Mouse (Mus musculus) cerebellum, adult 8-10 months (tissue): ENCODE measurements around the gene Ptpn14.
A peak's percentile ranks its signal among the peaks of the same experiment; 100 is the strongest.

Experiments used
- DNase-seq: peaks from one replicate; pipeline ENCODE4 v3.0.0; 2022

Gene Ptpn14

GRCm38 (mm10) chr1:189718600-189718999 is 9.5 kb upstream of the Ptpn14 start:
- DNase-seq = no peak

- DNase-seq = no peak
Observed at GRCm38 (mm10) chr1:189726121-189726520, 1.9 kb upstream of the Ptpn14 start.

GRCm38 (mm10) chr1:189727346-189727883 is 653 bp upstream of the Ptpn14 start:
- DNase-seq = no peak

GRCm38 (mm10) chr1:189728784-189729115 is 682 bp downstream of the Ptpn14 start:
- no peak for DNase-seq

GRCm38 (mm10) chr1:189729141-189729815 is 1.2 kb downstream of the Ptpn14 start:
- DNase-seq = no peak

GRCm38 (mm10) chr1:189731697-189732096 is 3.6 kb downstream of the Ptpn14 start:
- no peak for DNase-seq

GRCm38 (mm10) chr1:189732156-189732555 is 4.1 kb downstream of the Ptpn14 start:
- DNase-seq = no peak

GRCm38 (mm10) chr1:189740075-189740474 is 12.0 kb downstream of the Ptpn14 start:
- no peak for DNase-seq

GRCm38 (mm10) chr1:189742041-189742440 is 14.0 kb downstream of the Ptpn14 start:
- no peak for DNase-seq

- no peak for DNase-seq
Observed at GRCm38 (mm10) chr1:189743136-189743535, 15.1 kb downstream of the Ptpn14 start.

- DNase-seq = no peak
Observed at GRCm38 (mm10) chr1:189744914-189745710, 17.0 kb downstream of the Ptpn14 start.

GRCm38 (mm10) chr1:189746520-189746919 is 18.5 kb downstream of the Ptpn14 start:
- no peak for DNase-seq

GRCm38 (mm10) chr1:189749789-189750188 is 21.7 kb downstream of the Ptpn14 start:
- DNase-seq = no peak

- DNase-seq = no peak
Observed at GRCm38 (mm10) chr1:189750233-189750632, 22.2 kb downstream of the Ptpn14 start.

- no peak for DNase-seq
Observed at GRCm38 (mm10) chr1:189752245-189752644, 24.2 kb downstream of the Ptpn14 start.

- no peak for DNase-seq
Observed at GRCm38 (mm10) chr1:189755072-189755471, 27.0 kb downstream of the Ptpn14 start.

- peak; percentile 30 for DNase-seq
Observed at GRCm38 (mm10) chr1:189756306-189757053, 28.4 kb downstream of the Ptpn14 start.

- DNase-seq = no peak
Observed at GRCm38 (mm10) chr1:189757054-189757408, 29.0 kb downstream of the Ptpn14 start.

GRCm38 (mm10) chr1:189761581-189762021 is 33.5 kb downstream of the Ptpn14 start:
- no peak for DNase-seq

- no peak for DNase-seq
Observed at GRCm38 (mm10) chr1:189764258-189764657, 36.2 kb downstream of the Ptpn14 start.

GRCm38 (mm10) chr1:189767164-189767563 is 39.1 kb downstream of the Ptpn14 start:
- no peak for DNase-seq

GRCm38 (mm10) chr1:189767910-189768309 is 39.8 kb downstream of the Ptpn14 start:
- DNase-seq = no peak

GRCm38 (mm10) chr1:189770516-189770915 is 42.4 kb downstream of the Ptpn14 start:
- no peak for DNase-seq
